Mouse (Mus musculus): ENCODE measurements around the gene Tnfsf12. TPM values are rescaled to one million over a fixed set of nuclear protein-coding genes. Genes with fewer than 3 reads are reported as not detected.
A peak's percentile ranks its signal among the peaks of the same experiment; 100 is the strongest.

Tnfsf12 gene
- total RNA-seq, 2 experiments from 2014 or later: 6.4 to 8.7 TPM

- peak; percentile 93 for DNase-seq
- intact Hi-C loops (cut with DNase I): loop anchor here (5.0 kb wide), 1 partner anchor 74 kb away; the partner anchor contains the start of gene Polr2a
Measured at GRCm38 (mm10) chr11:69682840-69683533, 12.7 kb downstream of the Tnfsf12 start.

GRCm38 (mm10) chr11:69682209-69682839, 13.3 kb downstream of the Tnfsf12 start:
- intact Hi-C loops (cut with DNase I): loop anchor here (5.0 kb wide), 1 partner anchor 75 kb away; the partner anchor contains the start of gene Polr2a
- peak; percentile 31 for DNase-seq

- intact Hi-C loops (cut with DNase I): loop anchor here (5.0 kb wide), 1 partner anchor 76 kb away; the partner anchor contains the start of gene Polr2a
- peak; percentile 98 for DNase-seq
Measured at GRCm38 (mm10) chr11:69681314-69682208, 14.1 kb downstream of the Tnfsf12 start, which contains the start of gene Senp3. TSS of gene Senp3 (minus strand) at chr11:69682084.

- intact Hi-C loops (cut with DNase I): loop anchor here (5.0 kb wide), 1 partner anchor 77 kb away; the partner anchor contains the start of gene Polr2a
- DNase-seq: no peak
Measured at GRCm38 (mm10) chr11:69680136-69680855, 15.4 kb downstream of the Tnfsf12 start.

- intact Hi-C loops (cut with DNase I): no loop called here
- DNase-seq: no peak
Measured at GRCm38 (mm10) chr11:69679144-69679543, 16.5 kb downstream of the Tnfsf12 start.

- intact Hi-C loops (cut with DNase I): no loop called here
Measured at GRCm38 (mm10) chr11:69672211-69672706, 23.4 kb downstream of the Tnfsf12 start, which contains the start of gene Eif4a1. TSS of gene Eif4a1 (minus strand) at chr11:69672423.

GRCm38 (mm10) chr11:69671726-69672124, 23.9 kb downstream of the Tnfsf12 start:
- DNase-seq: no peak
- intact Hi-C loops (cut with DNase I): no loop called here

More at GRCm38 (mm10) chr11:69672211-69672706, 23.4 kb downstream of the Tnfsf12 start, which contains the start of gene Eif4a1:
- peak; percentile 100 for DNase-seq

- intact Hi-C loops (cut with DNase I): no loop called here
- peak; percentile 97 for DNase-seq
Measured at GRCm38 (mm10) chr11:69670786-69671725, 24.6 kb downstream of the Tnfsf12 start.

GRCm38 (mm10) chr11:69666665-69667005, 29.0 kb downstream of the Tnfsf12 start:
- DNase-seq: no peak
- intact Hi-C loops (cut with DNase I): no loop called here

- intact Hi-C loops (cut with DNase I): no loop called here
- no peak for DNase-seq
Measured at GRCm38 (mm10) chr11:69665961-69666664, 29.5 kb downstream of the Tnfsf12 start, which contains the start of gene Cd68. TSS of gene Cd68 (minus strand) at chr11:69666153.

- DNase-seq: no peak
- intact Hi-C loops (cut with DNase I): no loop called here
Measured at GRCm38 (mm10) chr11:69665457-69665960, 30.1 kb downstream of the Tnfsf12 start.

GRCm38 (mm10) chr11:69664841-69665240, 30.8 kb downstream of the Tnfsf12 start:
- no peak for DNase-seq
- intact Hi-C loops (cut with DNase I): no loop called here

GRCm38 (mm10) chr11:69663795-69664194, 31.9 kb downstream of the Tnfsf12 start:
- no peak for DNase-seq
- intact Hi-C loops (cut with DNase I): no loop called here

- no peak for DNase-seq
- intact Hi-C loops (cut with DNase I): no loop called here
Measured at GRCm38 (mm10) chr11:69662967-69663671, 32.5 kb downstream of the Tnfsf12 start.

GRCm38 (mm10) chr11:69662213-69662966, 33.3 kb downstream of the Tnfsf12 start, which contains the start of gene Mpdu1:
TSS of gene Mpdu1 (minus strand) at chr11:69662642.
- peak; percentile 97 for DNase-seq
- intact Hi-C loops (cut with DNase I): no loop called here

- intact Hi-C loops (cut with DNase I): no loop called here
- DNase-seq: no peak
Measured at GRCm38 (mm10) chr11:69661221-69661881, 34.3 kb downstream of the Tnfsf12 start.

Measured in left cerebral cortex, postnatal 4 days (tissue).